Mouse (Mus musculus): Measurements from ENCODE around the gene Cd8a. TPM values are rescaled to one million over a fixed set of nuclear protein-coding genes. Genes with fewer than 3 reads are reported as not detected.

Gene Cd8a
- polyA plus RNA-seq, 1 experiment from 2014 or later, result not detected

GRCm38 (mm10) chr6:71420848-71421247 lies 47.6 kb downstream of the Cd8a start:
- H3K27ac ChIP-seq (ENCODE audit: low read length), result no peak overlapping the region
- no peaks in the 10 kb centered on the region for H3K27me3 ChIP-seq (ENCODE audit: control insufficient read depth, insufficient read depth, low read depth, low read length)
- no peaks in the 10 kb centered on the region for H3K9me3 ChIP-seq (replicated peaks; ENCODE audit: control insufficient read depth, low read length)
- H3K4me2 ChIP-seq (ENCODE audit: low read depth, low read length), result no peak overlapping the region
- ATAC-seq (ENCODE audit: low read depth), result no peak
- H3K36me3 ChIP-seq (ENCODE audit: control insufficient read depth, insufficient read depth), result no peaks in the 10 kb centered on the region
- H3K9ac ChIP-seq (ENCODE audit: low read depth, low read length), result no peak overlapping the region
- H3K4me3 ChIP-seq (ENCODE audit: low read depth, low read length), result no peak overlapping the region
- H3K4me1 ChIP-seq (ENCODE audit: control insufficient read depth, low read depth, low read length), result no peaks in the 10 kb centered on the region; the same call in 1 of the 2 replicates
- 78% methylated on average over 6 of the region's 6 CpGs for WGBS (ENCODE audit: insufficient replicate concordance)

- no peak for ATAC-seq (ENCODE audit: low read depth)
- H3K27ac ChIP-seq (ENCODE audit: low read length), result no peak overlapping the region
- no peaks in the 10 kb centered on the region for H3K27me3 ChIP-seq (ENCODE audit: control insufficient read depth, insufficient read depth, low read depth, low read length)
- no peaks in the 10 kb centered on the region; the same call in 1 of the 2 replicates for H3K4me1 ChIP-seq (ENCODE audit: control insufficient read depth, low read depth, low read length)
- 85% methylated on average over 3 of the region's 3 CpGs for whole genome bisulfite sequencing (ENCODE audit: insufficient replicate concordance)
- H3K9ac ChIP-seq (ENCODE audit: low read depth, low read length), result no peak overlapping the region
- H3K4me2 ChIP-seq (ENCODE audit: low read depth, low read length), result no peak overlapping the region
- no peaks in the 10 kb centered on the region for H3K9me3 ChIP-seq (replicated peaks; ENCODE audit: control insufficient read depth, low read length)
- no peak overlapping the region for H3K4me3 ChIP-seq (ENCODE audit: low read depth, low read length)
- no peaks in the 10 kb centered on the region for H3K36me3 ChIP-seq (ENCODE audit: control insufficient read depth, insufficient read depth)
These were observed 48.9 kb downstream of the Cd8a start for GRCm38 (mm10) chr6:71422162-71422561.

DNA sequence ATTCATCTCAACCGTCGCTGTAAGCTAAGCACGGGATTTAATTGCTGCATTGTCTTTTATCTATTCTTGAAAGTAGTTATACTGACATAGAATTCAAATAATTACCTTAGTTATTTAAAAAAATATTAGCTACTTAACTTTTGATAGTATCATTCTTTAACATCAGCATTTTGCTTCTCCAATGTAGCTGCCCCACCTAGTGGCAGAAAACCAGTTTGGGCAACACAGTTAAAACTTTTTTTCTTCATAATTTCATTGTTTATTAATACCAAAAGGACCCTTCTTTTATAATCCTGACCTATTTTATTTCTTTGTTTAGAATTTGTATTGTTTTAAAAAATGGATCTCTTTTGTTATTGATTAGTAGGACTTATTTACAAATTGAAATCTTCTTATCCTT lies 49.9 kb downstream of the Cd8a start:
- Histone ChIP-seq H3K9ac (ENCODE audit: low read depth, low read length) (no peak overlapping the region), H3K4me3 (ENCODE audit: low read depth, low read length) (no peak overlapping the region), H3K4me1 (ENCODE audit: control insufficient read depth, low read depth, low read length) (no peaks in the 10 kb centered on the region; the same call in 1 of the 2 replicates), H3K4me2 (ENCODE audit: low read depth, low read length) (no peak overlapping the region), H3K27ac (ENCODE audit: low read length) (no peak overlapping the region), H3K36me3 (ENCODE audit: control insufficient read depth, insufficient read depth) (no peaks in the 10 kb centered on the region), H3K27me3 (ENCODE audit: control insufficient read depth, insufficient read depth, low read depth, low read length) (no peaks in the 10 kb centered on the region), H3K9me3 (replicated peaks; ENCODE audit: control insufficient read depth, low read length) (no peaks in the 10 kb centered on the region)
- ATAC-seq (ENCODE audit: low read depth), result no peak
- WGBS (ENCODE audit: insufficient replicate concordance), result 89% methylated on average over 3 of the region's 3 CpGs

- H3K27me3 ChIP-seq (ENCODE audit: control insufficient read depth, insufficient read depth, low read depth, low read length), result no peaks in the 10 kb centered on the region
- no peak overlapping the region for H3K9ac ChIP-seq (ENCODE audit: low read depth, low read length)
- H3K4me3 ChIP-seq (ENCODE audit: low read depth, low read length), result no peak overlapping the region
- no peak overlapping the region for H3K4me2 ChIP-seq (ENCODE audit: low read depth, low read length)
- H3K27ac ChIP-seq (ENCODE audit: low read length), result no peak overlapping the region
- H3K36me3 ChIP-seq (ENCODE audit: control insufficient read depth, insufficient read depth), result no peaks in the 10 kb centered on the region
- 81% methylated on average over 6 of the region's 6 CpGs for WGBS (ENCODE audit: insufficient replicate concordance)
- no peak for ATAC-seq (ENCODE audit: low read depth)
- no peaks in the 10 kb centered on the region; the same call in 1 of the 2 replicates for H3K4me1 ChIP-seq (ENCODE audit: control insufficient read depth, low read depth, low read length)
- H3K9me3 ChIP-seq (replicated peaks; ENCODE audit: control insufficient read depth, low read length), result no peaks in the 10 kb centered on the region
These were observed 52.5 kb downstream of the Cd8a start for GRCm38 (mm10) chr6:71425681-71426080.

GRCm38 (mm10) chr6:71427996-71428725 lies 54.9 kb downstream of the Cd8a start:
- Histone ChIP-seq H3K4me2 (ENCODE audit: low read depth, low read length) (no peak overlapping the region), H3K4me1 (ENCODE audit: control insufficient read depth, low read depth, low read length) (no peaks in the 10 kb centered on the region), H3K4me3 (ENCODE audit: low read depth, low read length) (no peak overlapping the region), H3K36me3 (ENCODE audit: control insufficient read depth, insufficient read depth) (no peaks in the 10 kb centered on the region), H3K27ac (ENCODE audit: low read length) (no peak overlapping the region), H3K9ac (ENCODE audit: low read depth, low read length) (no peak overlapping the region), H3K27me3 (ENCODE audit: control insufficient read depth, insufficient read depth, low read depth, low read length) (no peaks in the 10 kb centered on the region), H3K9me3 (replicated peaks; ENCODE audit: control insufficient read depth, low read length) (no peaks in the 10 kb centered on the region)
- ATAC-seq (ENCODE audit: low read depth), result no peak
- 73% methylated on average over 4 of the region's 4 CpGs for WGBS (ENCODE audit: insufficient replicate concordance)

Other genes with a start within 250 kb of the Cd8a start
- gene Thnsl2, start 229.0 kb upstream of the Cd8a start, polyA plus RNA-seq (2015; fragmentation: Nextera tagmentation; extraction: Ambion mirVana), result 18.9 and 20.3 TPM in 2 replicates
- gene Fabp1, start 173.6 kb upstream of the Cd8a start, polyA plus RNA-seq (2015; fragmentation: Nextera tagmentation; extraction: Ambion mirVana), result 679 TPM in 2 replicates
- gene Krcc1, start 101.8 kb upstream of the Cd8a start, polyA plus RNA-seq (2015; fragmentation: Nextera tagmentation; extraction: Ambion mirVana), result 23.0 and 24.5 TPM in 2 replicates
- 0.47 and 0.64 TPM in 2 replicates for gene Smyd1, start 51.2 kb upstream of the Cd8a start, polyA plus RNA-seq (2015; fragmentation: Nextera tagmentation; extraction: Ambion mirVana)
- gene Cd8b1, start 50.6 kb upstream of the Cd8a start, polyA plus RNA-seq (2015; fragmentation: Nextera tagmentation; extraction: Ambion mirVana), result 0.07 TPM in 1 of 2 replicates, not detected in the other
- 5.2 and 5.9 TPM in 2 replicates for gene Rmnd5a, start 67.2 kb downstream of the Cd8a start, polyA plus RNA-seq (2015; fragmentation: Nextera tagmentation; extraction: Ambion mirVana)
- 3.8 and 6.5 TPM in 2 replicates for gene Rnf103, start 120.5 kb downstream of the Cd8a start, polyA plus RNA-seq (2015; fragmentation: Nextera tagmentation; extraction: Ambion mirVana)
- gene Chmp3, start 170.4 kb downstream of the Cd8a start, polyA plus RNA-seq (2015; fragmentation: Nextera tagmentation; extraction: Ambion mirVana), result 30.4 and 31.2 TPM in 2 replicates